Mouse (Mus musculus) bone marrow macrophage, adult 2 months (primary cell): ENCODE data around the gene Cacnb2. TPM values are rescaled to one million over a fixed set of nuclear protein-coding genes. Genes with fewer than 3 reads are reported as not detected.

Experiments
- H3K27ac ChIP-seq: 2 replicates; pipeline ENCODE4 v1.5.1; 2012; ENCODE audit warnings: low read depth, low read length; ENCODE audit not compliant: insufficient read depth
- H3K4me1 ChIP-seq: 2 replicates; pipeline ENCODE4 v1.6.1; 2012; ENCODE audit warnings: low read length; ENCODE audit not compliant: control insufficient read depth, insufficient read depth
- H3K4me3 ChIP-seq: 2 replicates; pipeline ENCODE4 v1.5.1; 2012; ENCODE audit warnings: mild to moderate bottlenecking, low read length, moderate library complexity; ENCODE audit not compliant: insufficient read depth
- CTCF ChIP-seq: IDR thresholded peaks from 2 replicates; pipeline ENCODE4 v1.5.1; 2012; ENCODE audit warnings: low read depth, mild to moderate bottlenecking, low read length, moderate library complexity
- POLR2A ChIP-seq: IDR thresholded peaks from 2 replicates; pipeline ENCODE4 v1.6.1; 2012; ENCODE audit warnings: mild to moderate bottlenecking, low read depth, low read length, borderline replicate concordance
- polyA plus RNA-seq: library from polyadenylated mRNA; stranded (reverse); fragments of >200 nt; gene quantifications from 2 replicates; pipeline ENCODE4 v1.2.4, GENCODE M21; 2012; ENCODE audit not compliant: missing spikeins, insufficient read depth, insufficient read length

The Cacnb2 gene
- polyA plus RNA-seq, 1 experiment, result 0.23 TPM

DNA sequence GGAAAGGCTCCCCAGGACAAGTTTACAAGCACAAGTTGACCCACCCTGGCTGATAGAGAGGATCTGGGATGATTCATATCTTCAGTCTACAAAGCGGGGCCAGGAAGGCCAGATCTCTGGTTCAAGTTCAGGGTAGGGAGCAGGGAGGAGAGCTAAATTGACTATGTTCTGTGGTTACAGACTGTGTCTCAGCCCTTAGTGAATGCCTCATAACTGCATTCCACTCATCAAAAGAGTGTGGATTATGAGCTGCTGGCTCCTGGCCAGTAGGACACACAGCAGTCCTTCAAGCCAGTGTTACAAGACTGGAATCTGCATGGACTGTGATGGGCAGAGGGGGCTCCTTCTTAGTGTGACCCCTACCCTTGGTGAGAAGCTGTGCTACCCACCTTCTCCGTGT is 48.4 kb downstream of the Cacnb2 start:
- Histone ChIP-seq H3K4me3 (no peak overlapping the region), H3K4me1 (no peaks in the 10 kb centered on the region), H3K27ac (no peak overlapping the region)
- no peak for TF ChIP-seq POLR2A
- no peak for TF ChIP-seq CTCF

DNA sequence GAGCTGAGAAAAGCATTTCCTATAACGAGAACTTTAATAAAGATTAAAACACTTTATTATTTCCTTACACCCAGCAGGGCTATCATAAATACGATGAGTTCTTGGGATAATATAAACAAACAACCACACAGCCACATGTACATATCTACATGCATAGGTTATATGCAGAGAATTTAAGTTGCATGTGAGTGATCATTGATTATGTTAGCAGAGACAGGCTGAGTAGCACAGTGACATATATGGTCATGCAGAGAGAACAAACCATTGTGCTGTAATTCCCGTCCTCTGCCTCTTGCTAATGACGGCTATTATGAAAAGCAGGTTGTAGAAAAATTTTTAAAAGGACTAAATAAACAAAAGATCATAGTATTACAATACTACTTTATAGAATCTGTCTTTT is 53.8 kb downstream of the Cacnb2 start:
- no peak for TF ChIP-seq POLR2A
- no peak for TF ChIP-seq CTCF
- Histone ChIP-seq H3K27ac (no peak overlapping the region), H3K4me1 (no peaks in the 10 kb centered on the region), H3K4me3 (no peak overlapping the region)

DNA sequence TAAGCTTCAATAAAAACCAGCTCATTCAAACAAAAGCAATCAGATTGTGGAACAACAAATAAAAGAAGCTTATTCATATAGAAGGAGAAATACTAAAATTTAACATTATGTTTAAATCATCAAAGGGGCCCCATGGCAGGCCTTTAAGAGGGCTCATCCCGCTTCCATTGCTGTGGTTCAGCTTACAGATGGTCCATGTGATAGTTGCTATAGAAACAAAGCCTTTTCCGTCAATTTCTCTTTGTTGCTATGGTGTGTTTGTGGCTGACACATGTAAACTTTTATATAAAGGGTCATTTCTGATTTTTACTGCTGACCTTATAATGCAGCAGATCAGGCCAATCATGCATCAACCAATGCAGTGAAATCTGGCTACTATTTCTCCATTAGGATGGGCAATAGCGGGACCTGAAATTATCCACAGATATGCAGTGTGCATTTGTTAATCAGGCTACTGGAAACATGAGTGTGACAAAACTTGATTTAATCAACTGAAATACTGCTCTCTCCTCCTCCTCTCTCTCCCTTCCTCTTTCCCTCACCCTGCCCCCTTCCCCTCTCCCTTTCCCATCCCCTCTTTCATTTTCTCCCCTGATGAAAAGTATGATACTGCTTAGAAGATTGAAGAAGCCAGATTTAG is 54.4 kb downstream of the Cacnb2 start:
- TF ChIP-seq CTCF (no peak), POLR2A (no peak)
- Histone ChIP-seq H3K4me3 (no peak overlapping the region), H3K4me1 (no peaks in the 10 kb centered on the region), H3K27ac (no peak overlapping the region)

- no peak for TF ChIP-seq CTCF
- H3K27ac ChIP-seq, result no peak overlapping the region
- no peaks in the 10 kb centered on the region for H3K4me1 ChIP-seq
- no peak overlapping the region for H3K4me3 ChIP-seq
Measured at GRCm38 (mm10) chr2:14665213-14665612, 62.3 kb downstream of the Cacnb2 start.

GRCm38 (mm10) chr2:14672117-14672516 is 69.2 kb downstream of the Cacnb2 start:
- TF ChIP-seq POLR2A (no peak), CTCF (no peak)
- Histone ChIP-seq H3K4me1 (no peaks in the 10 kb centered on the region), H3K27ac (no peak overlapping the region), H3K4me3 (no peak overlapping the region)

- TF ChIP-seq CTCF (no peak), POLR2A (no peak)
- H3K4me3 ChIP-seq, result no peak overlapping the region
- H3K4me1 ChIP-seq, result no peaks in the 10 kb centered on the region
- no peak overlapping the region for H3K27ac ChIP-seq
Measured at GRCm38 (mm10) chr2:14676885-14677516, 74.1 kb downstream of the Cacnb2 start.

DNA sequence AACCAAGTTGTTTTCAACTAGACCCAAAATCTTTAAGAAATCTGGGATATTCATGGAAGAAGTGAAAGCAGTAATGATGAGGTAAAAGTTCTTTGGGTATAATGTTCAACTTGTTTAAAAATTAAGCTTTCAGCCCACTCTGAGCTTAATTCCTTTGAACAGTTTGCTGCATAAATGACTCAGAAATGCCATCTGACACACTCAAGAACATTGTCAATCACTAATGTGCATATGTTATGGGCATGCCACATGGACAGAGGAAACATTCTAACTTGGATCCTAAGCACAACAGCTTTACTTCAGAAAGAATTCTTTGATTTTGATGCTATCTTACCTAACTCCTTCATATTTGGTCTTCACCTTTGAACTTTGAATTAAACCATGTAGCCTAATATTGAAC is 81.3 kb downstream of the Cacnb2 start:
- Histone ChIP-seq H3K4me3 (no peak overlapping the region), H3K27ac (no peak overlapping the region), H3K4me1 (no peaks in the 10 kb centered on the region)
- TF ChIP-seq POLR2A, result no peak

- Histone ChIP-seq H3K4me1 (no peaks in the 10 kb centered on the region), H3K4me3 (no peak overlapping the region), H3K27ac (no peak overlapping the region)
- TF ChIP-seq CTCF (no peak), POLR2A (no peak)
Measured at GRCm38 (mm10) chr2:14702973-14703645, 100.2 kb downstream of the Cacnb2 start.

GRCm38 (mm10) chr2:14703676-14704075 is 100.8 kb downstream of the Cacnb2 start:
- Histone ChIP-seq H3K4me3 (no peak overlapping the region), H3K27ac (no peak overlapping the region), H3K4me1 (no peaks in the 10 kb centered on the region)
- TF ChIP-seq POLR2A (no peak), CTCF (no peak)

GRCm38 (mm10) chr2:14710247-14710646 is 107.4 kb downstream of the Cacnb2 start:
- Histone ChIP-seq H3K4me3 (no peak overlapping the region), H3K27ac (no peak overlapping the region), H3K4me1 (no peaks in the 10 kb centered on the region)
- no peak for TF ChIP-seq POLR2A
- no peak for TF ChIP-seq CTCF
